Mouse (Mus musculus) neural tube, embryonic 13.5 days (tissue): ENCODE measurements at regions not wholly inside any gene's neighbourhood (a gene's known extent, or its start where the extent isn't known, plus 50 kb on each side); places are given as distances from the start of the nearest gene placed in this dataset.

Experiments used
- ATAC-seq: fragments of 200-750 bp; cut with Nextera tagmentation; 2 replicates; pipeline ENCODE4 v1.8.0; 2017; ENCODE audit warnings: low read depth, mild to moderate bottlenecking, moderate TSS enrichment, moderate library complexity
- H3K27ac ChIP-seq: fragments of 300-500 bp; sonication (generic); replicated peaks from 2 replicates; pipeline ENCODE4 v1.5.1; 2015; ENCODE audit warnings: moderate library complexity, mild to moderate bottlenecking, inconsistent platforms
- H3K27me3 ChIP-seq: fragments of 300-500 bp; sonication (generic); 2 replicates; pipeline ENCODE4 v1.6.1; 2015; ENCODE audit warnings: mild to moderate bottlenecking, inconsistent platforms
- H3K36me3 ChIP-seq: fragments of 300-500 bp; sonication (generic); 2 replicates; pipeline ENCODE4 v1.6.1; 2015; ENCODE audit warnings: mild to moderate bottlenecking, inconsistent platforms
- H3K4me1 ChIP-seq: fragments of 300-500 bp; sonication (generic); replicated peaks from 2 replicates; pipeline ENCODE4 v1.6.1; 2015; ENCODE audit warnings: inconsistent platforms
- H3K4me2 ChIP-seq: fragments of 300-500 bp; sonication (generic); 2 replicates; pipeline ENCODE4 v1.6.1; 2015; ENCODE audit warnings: inconsistent platforms, mild to moderate bottlenecking, moderate library complexity
- H3K4me3 ChIP-seq: fragments of 300-500 bp; sonication (generic); 2 replicates; pipeline ENCODE4 v1.5.1; 2015; ENCODE audit warnings: mild to moderate bottlenecking, inconsistent platforms
- H3K9ac ChIP-seq: fragments of 300-500 bp; sonication (generic); 2 replicates; pipeline ENCODE4 v1.6.1; 2015; ENCODE audit warnings: moderate library complexity, mild to moderate bottlenecking, inconsistent platforms
- H3K9me3 ChIP-seq: fragments of 300-500 bp; sonication (generic); 2 replicates; pipeline ENCODE4 v1.6.1; 2016; ENCODE audit warnings: inconsistent platforms
- WGBS: fragments of 180-500 bp; shearing (Covaris S2); methylation state at CpG from one replicate; pipeline ENCODE4 v1.1.7; 2015; 5-methylcytosine and 5-hydroxymethylcytosine counted together

DNA sequence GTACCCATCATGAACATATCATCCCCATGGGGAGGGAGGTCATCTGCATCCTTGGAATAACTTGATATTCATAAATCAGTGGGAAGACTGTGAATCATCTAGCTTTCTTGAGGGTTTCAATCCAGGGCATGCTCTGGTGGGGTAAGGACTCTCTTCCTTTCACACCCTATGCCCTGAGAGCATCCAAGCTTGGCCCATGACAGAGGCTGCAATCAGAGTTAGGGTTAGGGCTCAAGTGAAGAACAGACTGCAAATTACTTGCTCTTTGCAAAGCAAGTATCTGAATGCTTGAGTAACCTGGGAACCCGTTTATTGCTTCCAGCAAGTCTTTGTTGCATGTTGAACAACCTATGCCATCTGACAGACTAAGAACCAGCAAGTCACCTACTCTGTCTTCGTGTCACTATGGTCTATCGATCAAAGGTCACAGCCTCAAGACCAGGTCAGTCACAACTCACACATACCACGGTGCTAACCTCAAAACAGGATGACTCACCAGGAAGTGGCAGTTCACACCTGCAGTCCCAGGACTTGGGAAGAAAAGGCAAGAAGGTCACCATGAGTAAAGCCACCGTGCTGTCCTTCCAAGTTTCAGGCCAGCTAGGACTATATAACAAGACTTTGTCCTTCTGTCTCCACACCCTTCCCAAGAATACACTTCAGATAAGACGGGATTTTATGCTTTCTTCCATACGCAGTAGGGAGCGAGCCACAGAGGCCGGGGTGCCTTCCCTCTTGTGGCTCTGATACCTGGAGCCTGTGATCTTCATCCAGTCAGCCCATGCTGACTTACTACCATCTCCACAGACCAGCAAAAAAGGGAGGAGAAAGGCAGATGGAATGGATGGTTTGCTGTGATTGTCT is 129.7 kb upstream of the Irf2bp2 start:
- Histone ChIP-seq H3K4me2 (no peak overlapping the region), H3K9me3 (no peaks in the 10 kb centered on the region), H3K4me1 (peaks cover 10% of the 10 kb centered on the region), H3K9ac (no peak overlapping the region), H3K36me3 (no peaks in the 10 kb centered on the region), H3K27ac (no peak overlapping the region), H3K4me3 (no peak overlapping the region), H3K27me3 (no peaks in the 10 kb centered on the region)
- no peak for ATAC-seq
- 88% methylated on average over 9 of the region's 9 CpGs for WGBS

DNA sequence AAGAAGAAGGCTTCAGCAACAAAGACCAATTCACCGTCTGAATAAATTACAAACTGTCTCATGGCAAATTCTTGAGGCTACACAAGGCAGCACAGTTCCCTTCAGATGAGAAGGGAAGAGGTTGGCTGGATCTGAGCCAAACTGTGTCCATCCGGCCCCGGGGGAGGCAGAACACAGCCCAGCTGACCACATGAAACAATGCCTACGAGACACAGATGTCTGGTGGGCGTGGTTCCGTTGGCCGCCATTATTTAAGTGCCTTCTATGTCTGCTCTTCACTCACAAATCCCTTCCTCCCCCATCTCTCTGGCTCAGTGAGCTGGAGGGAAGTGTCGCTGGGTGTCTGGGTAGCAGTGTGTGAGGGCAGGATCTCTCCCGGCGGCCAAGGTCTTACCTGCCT is 127.8 kb upstream of the Irf2bp2 start:
- Histone ChIP-seq H3K36me3 (no peaks in the 10 kb centered on the region), H3K4me3 (no peak overlapping the region), H3K27me3 (no peaks in the 10 kb centered on the region), H3K4me1 (peaks cover 10% of the 10 kb centered on the region), H3K27ac (peak overlapping the region; percentile 67), H3K9me3 (no peaks in the 10 kb centered on the region), H3K9ac (no peak overlapping the region), H3K4me2 (no peak overlapping the region)
- ATAC-seq = peak; percentile 65
- 40% methylated on average over 10 of the region's 10 CpGs for WGBS

DNA sequence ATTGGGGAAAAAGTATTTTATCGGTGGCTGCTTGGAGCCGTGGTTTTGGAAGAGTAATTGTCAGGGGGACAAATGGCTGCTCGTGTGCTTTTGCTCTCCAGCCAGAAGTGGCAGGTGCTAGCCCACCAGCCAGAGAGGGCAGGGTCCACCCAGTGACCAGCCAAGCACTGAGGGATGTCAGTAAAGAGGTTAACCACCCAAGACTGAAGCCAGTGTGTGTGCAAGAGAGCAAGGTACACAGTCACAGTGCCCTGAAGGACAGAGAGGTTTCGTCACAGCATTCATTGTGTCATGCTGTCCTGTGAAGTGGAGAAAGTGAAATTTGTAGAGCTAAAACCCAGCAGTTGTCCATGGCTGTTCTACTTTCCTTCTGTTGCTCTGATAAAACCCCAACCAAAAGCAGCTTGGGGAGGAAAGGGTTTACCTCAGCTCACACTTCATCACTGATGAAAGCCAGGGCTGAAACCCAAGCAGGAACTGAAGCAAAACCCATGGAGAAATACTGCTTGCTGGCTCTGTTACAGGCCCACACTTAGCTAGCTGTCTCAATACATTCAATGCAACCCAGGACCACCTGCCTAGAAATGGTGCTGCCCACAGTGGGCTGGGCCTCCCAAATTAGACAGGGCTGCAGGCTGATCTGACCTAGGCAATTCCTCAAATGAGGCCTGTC is 126.8 kb upstream of the Irf2bp2 start:
- H3K27me3 ChIP-seq = no peaks in the 10 kb centered on the region
- H3K9ac ChIP-seq = no peak overlapping the region
- H3K4me1 ChIP-seq = peaks cover 10% of the 10 kb centered on the region
- 0 out of 2 replicates have a peak overlapping the region, but pooled peaks have one; percentile 20 for H3K27ac ChIP-seq
- H3K4me3 ChIP-seq = no peak overlapping the region
- 87% methylated on average over 4 of the region's 4 CpGs for WGBS
- no peaks in the 10 kb centered on the region for H3K36me3 ChIP-seq
- ATAC-seq = no peak
- no peaks in the 10 kb centered on the region for H3K9me3 ChIP-seq
- no peak overlapping the region for H3K4me2 ChIP-seq

DNA sequence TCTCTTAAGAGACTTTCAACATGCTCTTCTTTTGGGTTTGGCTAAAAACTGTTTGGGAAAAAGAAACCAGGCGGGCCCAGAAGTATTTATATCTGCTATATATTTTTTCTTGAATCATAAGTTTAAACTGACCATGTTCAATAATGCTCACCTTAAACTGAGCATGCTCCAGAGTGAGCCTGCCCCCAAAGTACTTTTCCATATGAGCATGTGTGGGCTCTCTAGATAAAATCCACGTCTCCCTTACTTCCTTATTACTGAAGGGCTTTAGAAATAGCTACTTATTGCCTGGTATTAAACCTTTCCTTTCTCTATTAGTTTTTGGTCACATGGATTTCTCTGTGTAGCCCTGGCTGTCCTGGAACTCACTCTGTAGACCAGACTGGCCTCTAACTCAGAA is 126.0 kb upstream of the Irf2bp2 start:
- WGBS = 86% methylated on average over 2 of the region's 2 CpGs
- ATAC-seq = no peak
- H3K9ac ChIP-seq = no peak overlapping the region
- peaks cover 10% of the 10 kb centered on the region for H3K4me1 ChIP-seq
- no peaks in the 10 kb centered on the region for H3K9me3 ChIP-seq
- H3K27me3 ChIP-seq = no peaks in the 10 kb centered on the region
- no peaks in the 10 kb centered on the region for H3K36me3 ChIP-seq
- no peak overlapping the region for H3K27ac ChIP-seq
- no peak overlapping the region for H3K4me2 ChIP-seq
- no peak overlapping the region for H3K4me3 ChIP-seq

DNA sequence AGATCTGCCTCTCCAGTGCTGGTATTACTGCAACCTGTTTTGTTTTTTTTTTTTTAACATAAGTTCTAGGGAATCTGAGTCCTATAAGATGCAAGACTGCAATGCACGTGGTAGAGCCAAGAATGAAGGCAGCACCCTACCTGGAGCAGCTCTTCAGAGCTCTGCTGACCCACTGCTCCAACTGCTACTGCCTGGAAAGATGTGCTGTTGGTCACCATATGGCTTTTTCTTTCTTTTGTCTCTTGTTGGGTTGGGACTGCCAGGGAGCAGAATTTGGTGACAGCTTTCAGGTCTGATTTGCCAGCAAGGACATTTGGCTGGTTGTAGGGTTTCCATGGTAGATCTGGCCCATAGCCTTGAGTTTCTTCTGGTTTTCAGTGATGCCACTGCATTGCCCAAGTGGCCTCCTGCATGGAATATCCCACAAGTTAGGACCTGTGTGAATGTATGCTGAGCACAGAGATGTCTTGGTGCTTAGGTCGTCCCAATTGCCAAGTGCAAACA is 123.9 kb upstream of the Irf2bp2 start:
- Histone ChIP-seq H3K27me3 (no peaks in the 10 kb centered on the region), H3K4me1 (peaks cover 13% of the 10 kb centered on the region), H3K27ac (no peak overlapping the region), H3K9ac (no peak overlapping the region), H3K9me3 (no peaks in the 10 kb centered on the region), H3K4me2 (no peak overlapping the region), H3K4me3 (no peak overlapping the region), H3K36me3 (no peaks in the 10 kb centered on the region)
- WGBS = 79% methylated on average over 2 of the region's 2 CpGs
- no peak for ATAC-seq

- no peak for ATAC-seq
- WGBS = 95% methylated on average over 1 of the region's 1 CpGs
- no peak overlapping the region for H3K4me2 ChIP-seq
- H3K4me1 ChIP-seq = peaks cover 4% of the 10 kb centered on the region
- no peak overlapping the region for H3K4me3 ChIP-seq
- no peaks in the 10 kb centered on the region for H3K36me3 ChIP-seq
- H3K9me3 ChIP-seq = no peaks in the 10 kb centered on the region
- no peaks in the 10 kb centered on the region for H3K27me3 ChIP-seq
- no peak overlapping the region for H3K9ac ChIP-seq
- no peak overlapping the region for H3K27ac ChIP-seq
Observed at GRCm38 (mm10) chr8:126715666-126716065, 121.9 kb upstream of the Irf2bp2 start.

- Histone ChIP-seq H3K9me3 (no peaks in the 10 kb centered on the region), H3K27me3 (no peaks in the 10 kb centered on the region), H3K27ac (no peak overlapping the region), H3K4me2 (no peak overlapping the region), H3K4me1 (peaks cover 6% of the 10 kb centered on the region), H3K36me3 (no peaks in the 10 kb centered on the region), H3K4me3 (no peak overlapping the region), H3K9ac (no peak overlapping the region)
- 56% methylated on average over 8 of the region's 8 CpGs for WGBS
- no peak for ATAC-seq
Observed at GRCm38 (mm10) chr8:126713602-126714145, 119.9 kb upstream of the Irf2bp2 start.

GRCm38 (mm10) chr8:126713181-126713580 is 119.4 kb upstream of the Irf2bp2 start:
- no peak for ATAC-seq
- H3K27ac ChIP-seq = no peak overlapping the region

DNA sequence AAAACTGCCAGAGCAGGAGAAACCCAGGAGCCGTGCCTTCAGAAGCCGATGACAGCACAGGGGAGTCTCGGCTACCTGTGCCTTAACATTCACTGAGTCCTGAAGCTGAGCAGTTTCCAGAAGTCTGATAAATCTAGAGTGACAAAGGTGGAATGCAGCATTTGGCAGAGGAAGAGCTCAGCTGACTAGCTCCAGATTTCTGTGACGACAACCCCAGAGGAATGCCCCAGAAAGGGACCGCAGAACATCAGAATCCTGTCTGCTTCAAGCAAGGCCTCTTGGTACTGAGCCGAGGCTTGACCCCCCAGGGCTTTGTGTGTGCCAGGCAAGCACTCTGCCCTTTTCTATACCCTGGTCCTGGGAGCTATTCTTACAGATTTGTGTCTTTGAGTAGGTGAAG is 119.0 kb upstream of the Irf2bp2 start:
- Histone ChIP-seq H3K9ac (no peak overlapping the region), H3K4me1 (peaks cover 13% of the 10 kb centered on the region), H3K27me3 (no peaks in the 10 kb centered on the region), H3K4me3 (no peak overlapping the region), H3K9me3 (no peaks in the 10 kb centered on the region), H3K36me3 (no peaks in the 10 kb centered on the region), H3K4me2 (no peak overlapping the region), H3K27ac (no peak overlapping the region; the same call in 1 of the 2 replicates)
- ATAC-seq = no peak
- WGBS = 59% methylated on average over 6 of the region's 6 CpGs

More at GRCm38 (mm10) chr8:126713181-126713580, 119.4 kb upstream of the Irf2bp2 start:
- no peaks in the 10 kb centered on the region for H3K27me3 ChIP-seq
- no peak overlapping the region for H3K4me3 ChIP-seq
- no peaks in the 10 kb centered on the region for H3K36me3 ChIP-seq
- H3K9ac ChIP-seq = no peak overlapping the region
- no peak overlapping the region for H3K4me2 ChIP-seq
- peaks cover 11% of the 10 kb centered on the region for H3K4me1 ChIP-seq
- H3K9me3 ChIP-seq = no peaks in the 10 kb centered on the region
- WGBS = 37% methylated on average over 4 of the region's 4 CpGs

DNA sequence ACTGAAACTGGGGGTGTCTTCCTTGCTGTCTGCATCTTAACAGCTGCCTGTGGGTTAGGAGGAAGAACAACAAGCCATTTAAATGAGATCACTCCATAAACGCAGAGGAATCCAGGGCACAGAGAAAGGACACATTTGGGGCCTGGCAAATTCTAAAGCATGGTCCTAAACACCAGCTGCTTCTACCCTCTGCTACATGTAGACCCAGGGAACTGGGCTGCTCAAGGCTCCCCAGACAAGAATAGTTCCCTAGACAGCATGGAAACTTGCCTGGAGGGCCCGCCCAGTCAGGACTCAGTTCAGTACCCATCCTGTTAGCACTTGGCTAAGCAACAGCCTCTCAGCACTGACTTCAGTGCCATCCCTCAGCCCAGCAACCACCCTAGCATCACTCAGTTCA is 115.2 kb upstream of the Irf2bp2 start:
- Histone ChIP-seq H3K9ac (no peak overlapping the region), H3K36me3 (no peaks in the 10 kb centered on the region), H3K4me1 (peaks cover 18% of the 10 kb centered on the region), H3K27ac (no peak overlapping the region), H3K9me3 (no peaks in the 10 kb centered on the region), H3K27me3 (no peaks in the 10 kb centered on the region), H3K4me3 (no peak overlapping the region), H3K4me2 (no peak overlapping the region)
- ATAC-seq = no peak
- 59% methylated on average over 2 of the region's 2 CpGs for WGBS

GRCm38 (mm10) chr8:126707300-126707902 is 113.6 kb upstream of the Irf2bp2 start:
- 65% methylated on average over 5 of the region's 6 CpGs for WGBS
- H3K36me3 ChIP-seq = no peaks in the 10 kb centered on the region
- H3K9me3 ChIP-seq = no peaks in the 10 kb centered on the region
- peaks cover 14% of the 10 kb centered on the region for H3K4me1 ChIP-seq
- no peak for ATAC-seq
- H3K4me3 ChIP-seq = no peak overlapping the region
- no peak overlapping the region for H3K27ac ChIP-seq
- H3K9ac ChIP-seq = no peak overlapping the region
- H3K4me2 ChIP-seq = no peak overlapping the region
- no peaks in the 10 kb centered on the region for H3K27me3 ChIP-seq

- H3K4me3 ChIP-seq = no peak overlapping the region
- H3K36me3 ChIP-seq = no peaks in the 10 kb centered on the region
- H3K27ac ChIP-seq = no peak overlapping the region
- peaks cover 14% of the 10 kb centered on the region for H3K4me1 ChIP-seq
- no peak overlapping the region for H3K9ac ChIP-seq
- H3K9me3 ChIP-seq = no peaks in the 10 kb centered on the region
- H3K4me2 ChIP-seq = no peak overlapping the region
- no peaks in the 10 kb centered on the region for H3K27me3 ChIP-seq
- 83% methylated on average over 8 of the region's 8 CpGs for WGBS
- ATAC-seq = no peak
Observed at GRCm38 (mm10) chr8:126706247-126706646, 112.5 kb upstream of the Irf2bp2 start.
